ENCODE assay signal across 30 mouse cellular contexts in genomic region chr2:96240543-96241090, GRCm38 (mm10).
DNase-seq lines count a peak whose midpoint lies in the region; ATAC-seq lines count a peak whose summit lies in the region.
"Had no signal": no experiment of that assay in that cellular context is flagged by ENCODE, and none has a peak within 500 bp of the region (broad histone marks: within the 10 kb centered on the region; RNA-seq: fewer than 3 reads in every experiment).

No protein-coding gene starts in this region.

- peak; percentile 7 for DNase-seq in left cerebral cortex, adult 11 months (ENCODE audit: low spot score)
- DNase-seq in left cerebral cortex, postnatal 36 days (ENCODE audit: low spot score in 2 of 2): no peak
- no peak for DNase-seq in lung, postnatal 25 days (ENCODE audit: low spot score)
- peak; percentile 67 for DNase-seq in brain, adult 2 months (ENCODE audit: low read depth, low spot score)
- peak; percentile 10 to 35 for DNase-seq in lung, postnatal 4 days
- DNase-seq in urinary bladder, postnatal 36 days (ENCODE audit: low spot score in 2 of 2): no peak
- DNase-seq: adrenal gland, postnatal 14 days; cerebellum, adult 11-12 months; cerebellum, adult 9-11 months; embryo, embryonic 11 days; gastrocnemius, postnatal 10 days; heart, postnatal 10 days; kidney, adult 9 months; kidney, postnatal 10 days; spleen, adult 18-20 months; thymus, adult 18-20 months; thymus, postnatal 25 days had no signal

- H3K27ac ChIP-seq in lung, embryonic 16.5 days (ENCODE audit: low read length): no peak overlapping the region
- H3K27ac ChIP-seq: embryonic facial prominence, embryonic 12.5 days; heart, embryonic 13.5 days; hindbrain, embryonic 14.5 days; limb, embryonic 12.5 days; liver, embryonic 15.5 days; midbrain, embryonic 10.5 days; neural tube, embryonic 12.5 days had no signal

- no peaks in the 10 kb centered on the region for H3K27me3 ChIP-seq in lung, embryonic 16.5 days (ENCODE audit: control insufficient read depth, insufficient read depth, low read depth, low read length)
- H3K27me3 ChIP-seq: embryonic facial prominence, embryonic 12.5 days; heart, embryonic 13.5 days; limb, embryonic 12.5 days; liver, embryonic 15.5 days; neural tube, embryonic 12.5 days; Patski had no signal

- no peaks in the 10 kb centered on the region for H3K4me1 ChIP-seq in lung, embryonic 16.5 days (replicated peaks; ENCODE audit: control insufficient read depth, insufficient read depth, low read length)
- H3K4me1 ChIP-seq: embryonic facial prominence, embryonic 12.5 days; heart, embryonic 13.5 days; limb, embryonic 12.5 days; liver, embryonic 15.5 days; midbrain, embryonic 10.5 days; neural tube, embryonic 12.5 days had no signal

- H3K36me3 ChIP-seq in lung, embryonic 16.5 days (ENCODE audit: control insufficient read depth, insufficient read depth, low read length): no peaks in the 10 kb centered on the region
- H3K36me3 ChIP-seq: embryonic facial prominence, embryonic 12.5 days; heart, embryonic 13.5 days; limb, embryonic 12.5 days; liver, embryonic 15.5 days; midbrain, embryonic 10.5 days; neural tube, embryonic 12.5 days had no signal

- WGBS in lung, embryonic 16.5 days: 41% methylated on average over 3 of the region's 3 CpGs

- no peak overlapping the region for H3K4me2 ChIP-seq in lung, embryonic 16.5 days (ENCODE audit: low read depth, low read length)
- H3K4me2 ChIP-seq: embryonic facial prominence, embryonic 12.5 days; heart, embryonic 13.5 days; hindbrain, embryonic 14.5 days; limb, embryonic 12.5 days; liver, embryonic 15.5 days; neural tube, embryonic 12.5 days had no signal

- ATAC-seq in lung, embryonic 16.5 days (ENCODE audit: low read depth): peak; percentile 88
- ATAC-seq: forebrain, embryonic 14.5 days; intestine, postnatal 0 days; midbrain, embryonic 16.5 days; Patski had no signal

- H3K9ac ChIP-seq in lung, embryonic 16.5 days (ENCODE audit: low read length): no peak overlapping the region
- H3K9ac ChIP-seq: embryonic facial prominence, embryonic 12.5 days; heart, embryonic 13.5 days; hindbrain, embryonic 14.5 days; limb, embryonic 12.5 days; liver, embryonic 15.5 days; neural tube, embryonic 12.5 days had no signal

- no peaks in the 10 kb centered on the region for H3K9me3 ChIP-seq in lung, embryonic 16.5 days (ENCODE audit: control insufficient read depth, low read length)
- H3K9me3 ChIP-seq: embryonic facial prominence, embryonic 12.5 days; heart, embryonic 13.5 days; limb, embryonic 12.5 days; liver, embryonic 15.5 days; midbrain, embryonic 10.5 days; neural tube, embryonic 12.5 days had no signal

- intact Hi-C loops in left cerebral cortex, postnatal 36 days (cut with DNase I): no loop called here

- H3K4me3 ChIP-seq in lung, embryonic 16.5 days (ENCODE audit: low read length): no peak overlapping the region
- H3K4me3 ChIP-seq: embryonic facial prominence, embryonic 12.5 days; heart, embryonic 13.5 days; limb, embryonic 12.5 days; liver, embryonic 15.5 days; midbrain, embryonic 10.5 days; myocyte; neural tube, embryonic 12.5 days had no signal

Comparison
In these comparisons a context has a peak if more than half of its experiments do, and no peak if none do; other contexts are left out.
1. DNase-seq: peak in left cerebral cortex, adult 11 months (single experiment), brain, adult 2 months (single experiment) and lung, postnatal 4 days (2 of 2); none in left cerebral cortex, postnatal 36 days (0 of 2), lung, postnatal 25 days (single experiment) and urinary bladder, postnatal 36 days (0 of 2).